Mouse (Mus musculus): ENCODE measurements around the gene Glod4.

GRCm38 (mm10) chr11:76243811-76244546 lies 454 bp upstream of the Glod4 start:
- TF ChIP-seq POLR2A (IDR thresholded peaks at IDR 0.05; ENCODE audit: insufficient read depth, low read depth, low read length) = no peak
- TF ChIP-seq CTCF (IDR thresholded peaks at IDR 0.05; ENCODE audit: insufficient read depth, low read depth, low read length) = no peak

All from olfactory bulb, adult 2 months (tissue).